Mouse (Mus musculus): ENCODE data around the gene Cpxm2.

Cpxm2 gene

GRCm38 (mm10) chr7:132128687-132129086 is 25.9 kb downstream of the Cpxm2 start:
- no peak for DNase-seq

DNA sequence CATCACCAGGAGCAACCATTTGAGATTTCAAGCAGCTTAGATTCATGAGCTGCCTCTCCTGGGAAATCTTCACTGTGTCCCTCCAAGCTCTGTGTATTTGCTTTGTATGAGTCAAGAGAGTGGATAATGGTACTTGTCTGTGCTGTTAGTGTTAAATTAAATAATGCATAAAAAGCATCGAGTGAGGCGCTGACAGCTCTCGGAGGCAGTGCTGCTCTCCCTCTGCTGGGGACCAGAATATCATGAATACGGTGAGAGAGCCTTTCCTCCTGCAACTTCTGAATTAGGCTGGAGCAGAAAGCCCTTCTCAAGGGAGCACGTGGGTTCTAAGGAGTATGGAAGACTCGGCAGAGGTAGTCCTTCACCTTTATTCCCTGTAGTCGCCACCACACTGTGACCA is 29.6 kb downstream of the Cpxm2 start:
- no peak for DNase-seq

DNA sequence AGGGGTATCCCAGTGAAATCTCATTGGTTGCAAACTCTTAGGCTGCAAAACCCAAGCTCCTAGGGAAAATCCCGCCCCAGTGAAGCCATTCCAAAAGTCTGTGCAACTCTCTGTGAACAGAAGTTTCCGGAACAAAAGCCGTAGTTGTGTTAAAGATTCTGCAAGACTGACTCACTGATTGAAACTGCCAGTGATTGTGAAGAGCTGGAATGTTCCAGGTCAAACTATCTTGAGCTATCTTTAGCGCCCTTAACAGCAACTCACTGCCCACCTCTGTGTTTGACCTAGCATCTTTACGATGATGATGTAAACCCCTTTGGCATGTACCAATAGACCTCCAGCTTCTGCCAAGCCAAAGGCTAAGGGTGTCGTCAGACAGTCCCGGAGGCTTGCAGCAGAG is 31.3 kb downstream of the Cpxm2 start:
- no peak for DNase-seq

DNA sequence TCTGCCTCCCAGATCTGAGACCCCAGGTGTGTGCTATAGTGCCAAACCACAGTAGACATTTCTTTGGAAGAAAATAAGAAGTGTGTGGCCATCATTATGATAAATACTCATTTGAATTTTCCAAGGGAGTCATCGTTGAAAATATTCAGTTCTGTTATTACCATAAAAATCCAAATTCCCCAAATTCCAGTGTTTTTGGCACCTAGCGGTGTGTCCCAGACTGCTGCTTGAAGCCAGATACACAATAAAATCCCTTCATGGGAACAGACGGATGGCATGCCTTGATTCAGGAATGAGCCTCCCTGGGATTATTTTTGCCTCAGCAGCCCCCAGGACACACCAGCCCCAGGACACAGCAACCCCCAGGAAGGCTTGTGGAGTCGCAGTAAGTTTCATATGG is 34.7 kb downstream of the Cpxm2 start:
- DNase-seq = no peak

GRCm38 (mm10) chr7:132111770-132112169 is 42.8 kb downstream of the Cpxm2 start:
- no peak for DNase-seq

- DNase-seq = no peak
Observed at GRCm38 (mm10) chr7:132110308-132110707, 44.2 kb downstream of the Cpxm2 start.

DNA sequence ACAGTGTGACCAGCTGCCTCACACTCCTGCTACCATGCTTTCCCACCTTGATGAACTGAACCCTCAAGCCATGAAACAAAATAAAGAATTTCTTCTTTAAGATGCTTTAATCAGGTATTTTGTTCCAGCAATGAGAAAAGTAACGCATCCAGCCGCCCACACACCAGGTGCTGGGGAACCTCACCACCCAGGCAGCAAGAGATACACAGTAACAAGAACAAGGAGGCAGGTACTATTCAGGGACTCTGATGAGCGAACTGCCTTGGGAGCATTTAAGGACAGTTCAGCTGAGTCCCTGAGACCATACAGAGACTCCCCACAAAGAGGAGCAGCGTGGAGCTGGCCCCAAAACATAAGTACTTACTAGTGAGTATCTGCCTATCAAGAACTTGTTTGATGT is 47.6 kb downstream of the Cpxm2 start:
- DNase-seq = no peak

DNA sequence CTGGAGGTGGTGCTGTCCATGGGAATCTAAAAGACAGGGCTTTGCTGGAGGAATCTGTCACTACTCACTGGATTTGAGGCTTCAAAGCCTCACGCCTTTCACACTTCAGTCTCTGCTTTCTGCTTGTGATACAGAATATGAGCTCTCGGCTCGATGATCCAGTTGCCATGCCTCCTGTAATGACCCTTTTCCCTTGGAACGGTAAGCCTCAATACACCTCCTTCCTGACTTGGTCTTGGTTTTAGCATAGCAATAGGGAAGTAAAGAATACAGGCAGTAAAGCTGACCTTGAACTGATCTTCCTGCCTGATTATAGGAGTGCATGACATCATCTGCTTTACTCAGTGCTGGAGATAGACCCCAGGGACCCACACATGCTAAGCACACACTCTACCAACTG is 49.2 kb downstream of the Cpxm2 start:
- DNase-seq = no peak

DNA sequence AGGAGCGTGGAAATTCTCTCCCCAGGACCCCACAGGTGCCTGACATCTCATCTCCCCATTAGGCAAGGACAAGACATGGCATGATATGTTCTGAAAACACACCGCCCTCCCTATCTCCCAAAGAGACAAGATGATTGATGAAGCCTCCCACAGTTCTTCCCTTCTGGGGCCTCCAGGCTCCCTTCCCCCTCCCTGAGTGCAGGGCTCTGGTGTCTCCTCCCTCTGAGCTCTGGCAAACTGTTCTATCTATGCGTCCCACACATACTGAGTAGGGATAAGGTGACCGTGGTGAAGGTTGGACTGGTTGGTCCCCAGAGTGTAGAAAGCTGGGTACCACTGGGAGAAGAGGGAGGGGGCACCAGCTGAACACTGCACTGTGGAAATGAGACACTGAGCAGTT is 56.1 kb downstream of the Cpxm2 start:
- no peak for DNase-seq

GRCm38 (mm10) chr7:132094666-132095065 is 59.9 kb downstream of the Cpxm2 start:
- DNase-seq = no peak

GRCm38 (mm10) chr7:132091551-132091950 is 63.0 kb downstream of the Cpxm2 start:
- no peak for DNase-seq

DNA sequence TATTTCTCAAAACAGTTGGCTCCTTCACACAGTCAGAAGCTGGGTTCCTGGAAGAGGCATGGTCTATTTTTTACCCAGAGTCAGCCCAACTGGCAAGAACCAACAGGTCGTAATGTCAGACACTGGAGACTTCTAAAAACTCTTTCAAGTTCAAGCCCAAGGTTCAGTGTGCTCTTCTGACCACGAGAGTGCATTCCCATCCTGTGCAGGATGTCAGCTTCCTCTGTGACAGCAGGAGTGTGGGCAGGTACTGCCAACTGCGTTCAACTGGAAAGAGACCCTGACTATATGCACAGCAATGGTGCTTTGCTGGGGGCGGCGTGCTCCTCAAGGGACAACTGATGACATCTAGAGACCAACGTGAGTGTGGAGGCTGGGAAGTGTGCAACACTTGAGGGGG is 65.9 kb downstream of the Cpxm2 start:
- no peak for DNase-seq

DNA sequence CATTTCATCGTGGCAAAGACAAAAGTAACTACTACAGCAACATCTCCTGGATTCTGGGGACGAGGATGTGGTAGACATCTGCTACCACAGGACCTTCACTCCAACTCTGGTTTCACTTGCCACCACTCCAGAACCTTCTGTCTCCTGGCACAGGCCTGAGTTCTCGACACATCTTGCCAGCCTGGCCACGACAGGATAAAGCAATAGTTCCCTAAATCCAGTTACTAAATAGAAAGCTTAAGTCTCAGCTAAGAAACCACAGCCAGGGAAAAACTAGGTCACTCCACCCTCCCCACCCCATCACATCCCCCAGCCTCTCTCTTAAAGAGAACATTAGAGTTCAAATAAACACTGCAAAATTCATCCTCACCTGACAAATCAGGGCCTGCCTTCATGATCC is 66.4 kb downstream of the Cpxm2 start:
- DNase-seq = no peak

DNA sequence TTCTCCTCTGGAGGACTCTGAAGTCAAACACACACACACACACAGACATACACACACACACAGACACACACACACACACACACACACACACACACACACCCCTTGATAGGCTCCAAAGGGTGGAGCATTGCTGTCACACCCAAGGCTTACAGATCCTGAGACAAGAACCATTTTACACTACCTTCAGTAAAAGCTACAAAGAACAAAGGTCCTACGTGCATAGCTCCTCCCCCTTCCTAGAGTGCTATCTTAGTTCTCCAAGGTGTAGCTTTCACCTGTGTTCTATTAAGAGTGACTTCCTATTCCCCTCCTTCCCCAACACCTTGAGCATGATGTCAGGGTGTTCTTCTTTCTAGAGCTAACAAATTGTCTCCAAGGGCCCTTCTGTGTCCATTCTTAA is 78.7 kb downstream of the Cpxm2 start:
- no peak for DNase-seq

DNA sequence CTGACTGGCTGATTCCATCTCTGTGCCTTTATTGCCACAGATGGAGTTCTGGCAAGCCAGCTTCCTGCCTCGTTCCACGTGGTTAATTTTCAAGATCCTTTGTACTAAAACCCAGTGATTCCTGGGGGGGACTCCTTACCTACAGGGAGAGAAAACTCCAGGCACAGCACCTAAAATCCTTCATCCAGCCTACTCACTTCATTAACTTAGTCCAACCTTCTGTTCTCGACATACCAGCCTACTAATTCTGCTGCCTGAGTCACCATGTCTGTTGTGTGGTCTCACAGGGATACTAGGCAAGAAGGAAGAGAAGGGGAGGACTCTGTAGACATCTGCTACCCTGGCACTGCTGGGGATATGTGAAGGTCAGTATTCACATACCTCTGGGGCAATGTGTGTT is 80.0 kb downstream of the Cpxm2 start:
- DNase-seq = no peak

- no peak for DNase-seq
Observed at GRCm38 (mm10) chr7:132070877-132071625, 83.5 kb downstream of the Cpxm2 start.

GRCm38 (mm10) chr7:132067951-132068350 is 86.6 kb downstream of the Cpxm2 start:
- no peak for DNase-seq

DNA sequence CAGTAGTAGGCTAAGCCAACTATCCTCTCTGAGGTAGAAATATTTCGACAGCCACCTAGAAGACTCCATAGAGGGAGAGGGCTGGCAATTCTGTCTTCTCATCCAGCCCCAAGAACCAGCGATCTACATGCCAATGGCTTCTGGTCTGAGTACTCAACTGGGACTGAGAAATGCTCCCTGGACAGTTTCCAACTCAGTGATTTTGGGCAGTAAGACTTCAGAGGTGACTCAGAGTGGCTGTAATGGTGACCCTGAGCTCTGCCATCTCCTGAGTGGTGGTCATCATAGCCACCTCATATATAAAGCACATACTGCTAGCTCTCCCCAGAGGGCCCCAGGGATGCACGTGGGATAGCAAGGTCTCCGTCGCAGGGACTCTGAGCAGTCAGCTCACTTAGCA is 87.0 kb downstream of the Cpxm2 start:
- no peak for DNase-seq

DNA sequence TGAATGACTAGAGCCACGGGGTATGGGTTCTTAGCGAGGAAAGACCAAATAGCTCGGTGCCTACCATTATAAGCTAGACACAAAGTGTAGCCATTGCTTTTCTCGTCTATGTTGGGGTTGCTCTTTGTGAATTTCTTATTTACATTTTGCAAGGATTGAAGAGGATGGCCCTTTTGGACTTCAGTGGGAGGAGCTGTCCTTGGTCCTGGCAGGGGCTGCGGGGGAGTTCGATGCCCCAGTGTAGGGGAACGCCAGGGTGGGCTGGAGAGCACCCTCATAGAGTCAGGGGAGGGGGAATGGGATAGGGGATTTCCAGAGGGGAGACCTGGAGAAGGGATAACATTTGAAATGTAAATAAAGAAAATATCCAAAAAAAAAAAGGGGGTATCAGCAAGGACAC is 94.4 kb downstream of the Cpxm2 start:
- no peak for DNase-seq

- DNase-seq = no peak
Observed at GRCm38 (mm10) chr7:132056565-132056964, 98.0 kb downstream of the Cpxm2 start.

DNA sequence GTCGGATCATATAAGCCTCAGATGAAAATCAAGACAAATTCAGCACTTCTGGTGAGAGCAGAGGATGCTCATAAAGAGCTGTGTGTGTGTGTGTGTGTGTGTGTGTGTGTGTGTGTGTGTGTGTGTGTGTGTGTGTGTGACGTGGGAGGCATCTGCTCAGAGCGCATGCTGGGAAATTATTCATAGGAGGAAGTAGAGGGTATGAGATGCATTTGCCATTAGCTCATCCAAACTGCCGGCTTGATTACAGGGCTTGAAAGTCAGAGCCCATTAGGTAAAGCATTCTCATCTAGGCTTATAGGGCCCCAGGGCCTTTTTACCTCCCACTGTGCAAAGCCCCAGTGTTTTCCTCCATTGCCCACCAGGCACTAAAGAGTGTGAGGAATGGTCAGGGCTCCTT is 107.9 kb downstream of the Cpxm2 start:
- DNase-seq = no peak

DNA sequence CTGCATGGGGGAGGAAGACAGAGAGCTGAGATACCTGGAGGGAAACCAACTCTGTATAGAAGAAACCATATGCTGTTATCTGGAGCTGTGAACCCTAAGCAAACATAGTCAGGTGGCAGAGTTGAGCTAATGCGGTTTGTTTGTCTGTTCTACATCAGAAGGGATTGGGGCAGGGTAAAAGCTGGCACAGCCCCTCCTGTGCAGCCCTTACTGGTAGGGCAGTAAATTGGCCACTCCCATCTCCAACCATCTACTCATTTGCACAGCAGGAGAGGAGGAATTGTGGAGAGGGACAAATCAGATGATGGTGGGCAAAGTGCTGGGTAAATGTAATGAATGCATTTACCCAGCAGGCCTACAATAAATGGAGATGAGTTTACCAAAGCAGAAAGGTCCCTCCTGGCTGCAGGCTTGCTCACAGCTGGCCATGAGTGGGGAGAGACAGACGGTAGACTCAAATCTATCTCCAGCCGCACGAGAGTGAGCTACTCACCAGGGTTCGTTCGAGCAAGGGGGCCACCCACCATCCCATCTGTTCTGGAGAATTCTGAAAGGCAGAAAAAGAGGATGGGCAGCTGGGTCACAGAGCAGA is 122.5 kb downstream of the Cpxm2 start:
- no peak for DNase-seq

GRCm38 (mm10) chr7:132026671-132027070 is 127.9 kb downstream of the Cpxm2 start:
- DNase-seq = no peak

GRCm38 (mm10) chr7:132025591-132025990 is 128.9 kb downstream of the Cpxm2 start:
- DNase-seq = no peak

DNA sequence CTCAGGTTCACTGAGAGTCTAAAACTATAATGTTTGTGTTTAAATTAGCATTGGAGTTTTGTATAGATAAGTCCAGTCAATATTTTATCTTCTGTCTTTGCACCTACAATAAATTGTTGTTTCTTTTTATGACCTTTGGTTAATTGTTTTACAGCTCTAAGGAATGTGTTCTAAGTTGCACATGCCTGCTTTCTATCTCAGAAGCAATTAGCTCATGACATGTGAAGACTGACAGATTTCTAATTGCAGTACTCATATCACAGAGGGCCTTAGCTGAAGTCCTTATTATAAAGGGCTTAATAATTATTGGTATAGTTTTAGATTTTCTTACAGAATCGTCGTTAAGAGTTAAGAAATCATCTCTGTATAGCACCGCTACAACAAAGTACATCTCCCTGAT is 138.6 kb downstream of the Cpxm2 start:
- no peak for DNase-seq
